Mouse (Mus musculus): Measurements from ENCODE around the gene Lgals2. TPM values are rescaled to one million over a fixed set of nuclear protein-coding genes. Genes with fewer than 3 reads are reported as not detected.

Gene Lgals2
- polyA plus RNA-seq, 1 experiment from 2014 or later = 1,149 TPM

- H3K27ac ChIP-seq = no peak overlapping the region
- no peak for ATAC-seq
- WGBS = 46% methylated on average over 5 of the region's 5 CpGs
Measured at GRCm38 (mm10) chr15:78872021-78872608, 16.8 kb upstream of the Lgals2 start.

GRCm38 (mm10) chr15:78869775-78870174 is 14.4 kb upstream of the Lgals2 start:
- Histone ChIP-seq H3K36me3 (no peaks in the 10 kb centered on the region), H3K27ac (no peak overlapping the region)
- 26% methylated on average over 6 of the region's 6 CpGs for WGBS

More at GRCm38 (mm10) chr15:78872021-78872608, 16.8 kb upstream of the Lgals2 start:
- no peak overlapping the region for H3K4me2 ChIP-seq (replicated peaks)
- H3K36me3 ChIP-seq = no peaks in the 10 kb centered on the region
- H3K4me3 ChIP-seq (replicated peaks) = no peak overlapping the region
- H3K9ac ChIP-seq = no peak overlapping the region
- H3K4me1 ChIP-seq (replicated peaks) = peaks cover 35% of the 10 kb centered on the region
- no peaks in the 10 kb centered on the region for H3K9me3 ChIP-seq
- no peaks in the 10 kb centered on the region for H3K27me3 ChIP-seq (replicated peaks)

GRCm38 (mm10) chr15:78868826-78869233 is 13.5 kb upstream of the Lgals2 start:
- H3K4me1 ChIP-seq (replicated peaks) = peaks cover 23% of the 10 kb centered on the region
- WGBS = 42% methylated on average over 7 of the region's 7 CpGs
- peak; percentile 42 for ATAC-seq
- peak overlapping the region; percentile 9; the same call in 1 of the 2 replicates for H3K4me2 ChIP-seq (replicated peaks)
- H3K9me3 ChIP-seq = no peaks in the 10 kb centered on the region
- peak overlapping the region; percentile 85 for H3K27ac ChIP-seq
- no peaks in the 10 kb centered on the region for H3K27me3 ChIP-seq (replicated peaks)
- no peak overlapping the region for H3K4me3 ChIP-seq (replicated peaks)
- H3K36me3 ChIP-seq = no peaks in the 10 kb centered on the region
- no peak overlapping the region for H3K9ac ChIP-seq

More at GRCm38 (mm10) chr15:78869775-78870174, 14.4 kb upstream of the Lgals2 start:
- no peaks in the 10 kb centered on the region for H3K9me3 ChIP-seq
- no peak overlapping the region for H3K9ac ChIP-seq
- H3K4me1 ChIP-seq (replicated peaks) = peaks cover 20% of the 10 kb centered on the region
- no peak for ATAC-seq
- no peak overlapping the region for H3K4me3 ChIP-seq (replicated peaks)
- H3K4me2 ChIP-seq (replicated peaks) = no peak overlapping the region
- H3K27me3 ChIP-seq (replicated peaks) = no peaks in the 10 kb centered on the region

- H3K36me3 ChIP-seq = no peaks in the 10 kb centered on the region
- no peak overlapping the region for H3K4me3 ChIP-seq (replicated peaks)
- H3K9ac ChIP-seq = no peak overlapping the region
- H3K4me2 ChIP-seq (replicated peaks) = peak overlapping the region; percentile 9; the same call in 1 of the 2 replicates
- H3K9me3 ChIP-seq = no peaks in the 10 kb centered on the region
- H3K27me3 ChIP-seq (replicated peaks) = no peaks in the 10 kb centered on the region
- peak; percentile 76 for ATAC-seq
- 7% methylated on average over 9 of the region's 9 CpGs for WGBS
- peak overlapping the region; percentile 85 for H3K27ac ChIP-seq
- peaks cover 27% of the 10 kb centered on the region for H3K4me1 ChIP-seq (replicated peaks)
Measured at GRCm38 (mm10) chr15:78868398-78868797, 13.1 kb upstream of the Lgals2 start.

- no peak overlapping the region for H3K4me3 ChIP-seq (replicated peaks)
- no peaks in the 10 kb centered on the region for H3K36me3 ChIP-seq
- H3K9me3 ChIP-seq = no peaks in the 10 kb centered on the region
- WGBS = 46% methylated on average over 13 of the region's 13 CpGs
- H3K27ac ChIP-seq = peak overlapping the region; percentile 28; the same call in 1 of the 2 replicates
- no peak overlapping the region for H3K9ac ChIP-seq
- no peak for ATAC-seq
- no peak overlapping the region; the same call in 1 of the 2 replicates for H3K4me2 ChIP-seq (replicated peaks)
- no peaks in the 10 kb centered on the region for H3K27me3 ChIP-seq (replicated peaks)
- peaks cover 31% of the 10 kb centered on the region for H3K4me1 ChIP-seq (replicated peaks)
Measured at GRCm38 (mm10) chr15:78863852-78864253, 8.5 kb upstream of the Lgals2 start.

- Histone ChIP-seq H3K27ac (0 out of 2 replicates have a peak overlapping the region, but pooled peaks have one; percentile 28), H3K27me3 (replicated peaks) (no peaks in the 10 kb centered on the region), H3K4me1 (replicated peaks) (peaks cover 27% of the 10 kb centered on the region), H3K36me3 (no peaks in the 10 kb centered on the region), H3K4me2 (replicated peaks) (no peak overlapping the region), H3K9ac (no peak overlapping the region), H3K4me3 (replicated peaks) (no peak overlapping the region), H3K9me3 (no peaks in the 10 kb centered on the region)
- 68% methylated on average over 2 of the region's 2 CpGs for WGBS
- ATAC-seq = no peak
Measured at GRCm38 (mm10) chr15:78863154-78863553, 7.8 kb upstream of the Lgals2 start.

- Histone ChIP-seq H3K27ac (no peak overlapping the region), H3K4me2 (replicated peaks) (no peak overlapping the region), H3K36me3 (no peaks in the 10 kb centered on the region), H3K4me3 (replicated peaks) (no peak overlapping the region), H3K9ac (no peak overlapping the region), H3K27me3 (replicated peaks) (no peaks in the 10 kb centered on the region), H3K9me3 (no peaks in the 10 kb centered on the region), H3K4me1 (replicated peaks) (peaks cover 31% of the 10 kb centered on the region)
- 79% methylated on average over 5 of the region's 5 CpGs for WGBS
- ATAC-seq = no peak
Measured at GRCm38 (mm10) chr15:78862280-78862679, 7.0 kb upstream of the Lgals2 start.

GRCm38 (mm10) chr15:78859714-78860113 is 4.4 kb upstream of the Lgals2 start:
- Histone ChIP-seq H3K4me3 (replicated peaks) (no peak overlapping the region), H3K9ac (no peak overlapping the region), H3K9me3 (no peaks in the 10 kb centered on the region), H3K4me2 (replicated peaks) (no peak overlapping the region; the same call in 1 of the 2 replicates), H3K36me3 (no peaks in the 10 kb centered on the region), H3K27me3 (replicated peaks) (no peaks in the 10 kb centered on the region), H3K4me1 (replicated peaks) (peaks cover 33% of the 10 kb centered on the region), H3K27ac (peak overlapping the region; percentile 75; the same call in 1 of the 2 replicates)
- WGBS = 46% methylated on average over 6 of the region's 6 CpGs
- ATAC-seq = peak; percentile 50

GRCm38 (mm10) chr15:78859311-78859710 is 4.0 kb upstream of the Lgals2 start:
- WGBS = 58% methylated on average over 4 of the region's 4 CpGs
- Histone ChIP-seq H3K27me3 (replicated peaks) (no peaks in the 10 kb centered on the region), H3K9ac (no peak overlapping the region), H3K27ac (peak overlapping the region; percentile 75), H3K4me3 (replicated peaks) (no peak overlapping the region), H3K4me1 (replicated peaks) (peaks cover 33% of the 10 kb centered on the region), H3K36me3 (no peaks in the 10 kb centered on the region), H3K4me2 (replicated peaks) (no peak overlapping the region; the same call in 1 of the 2 replicates), H3K9me3 (no peaks in the 10 kb centered on the region)
- ATAC-seq = peak; percentile 16; the same call in 1 of the 2 replicates

- no peaks in the 10 kb centered on the region for H3K9me3 ChIP-seq
- no peak overlapping the region for H3K27ac ChIP-seq
- H3K4me3 ChIP-seq (replicated peaks) = no peak overlapping the region
- peaks cover 28% of the 10 kb centered on the region for H3K4me1 ChIP-seq (replicated peaks)
- H3K9ac ChIP-seq = no peak overlapping the region
- H3K36me3 ChIP-seq = no peaks in the 10 kb centered on the region
- no peak overlapping the region for H3K4me2 ChIP-seq (replicated peaks)
- no peaks in the 10 kb centered on the region for H3K27me3 ChIP-seq (replicated peaks)
- 71% methylated on average over 7 of the region's 7 CpGs for WGBS
- ATAC-seq = no peak
Measured at GRCm38 (mm10) chr15:78857009-78857408, 1.7 kb upstream of the Lgals2 start.

- no peak overlapping the region for H3K9ac ChIP-seq
- H3K4me1 ChIP-seq (replicated peaks) = peaks cover 46% of the 10 kb centered on the region
- H3K27ac ChIP-seq = peak overlapping the region; percentile 84
- peak overlapping the region; percentile 51 for H3K4me2 ChIP-seq (replicated peaks)
- H3K9me3 ChIP-seq = no peaks in the 10 kb centered on the region
- no peak overlapping the region for H3K4me3 ChIP-seq (replicated peaks)
- peaks cover 14% of the 10 kb centered on the region for H3K36me3 ChIP-seq
- 12% methylated on average over 13 of the region's 13 CpGs for WGBS
- ATAC-seq = peak; percentile 66
- no peaks in the 10 kb centered on the region for H3K27me3 ChIP-seq (replicated peaks)
Measured at GRCm38 (mm10) chr15:78851505-78852153, 3.7 kb downstream of the Lgals2 start.

GRCm38 (mm10) chr15:78850944-78851343 is 4.4 kb downstream of the Lgals2 start:
- peaks cover 17% of the 10 kb centered on the region for H3K36me3 ChIP-seq
- H3K27me3 ChIP-seq (replicated peaks) = no peaks in the 10 kb centered on the region
- no peak for ATAC-seq
- H3K4me3 ChIP-seq (replicated peaks) = no peak overlapping the region
- peaks cover 53% of the 10 kb centered on the region for H3K4me1 ChIP-seq (replicated peaks)
- H3K4me2 ChIP-seq (replicated peaks) = peak overlapping the region; percentile 38; the same call in 1 of the 2 replicates
- WGBS = 54% methylated on average over 6 of the region's 6 CpGs
- no peaks in the 10 kb centered on the region for H3K9me3 ChIP-seq
- H3K9ac ChIP-seq = no peak overlapping the region; the same call in 1 of the 2 replicates
- H3K27ac ChIP-seq = peak overlapping the region; percentile 84

Measured in intestine, embryonic 15.5 days (tissue).